Mouse (Mus musculus) cerebellum, adult 8-10 months (tissue): ENCODE measurements around the gene Sf3a3.
A peak's percentile ranks its signal among the peaks of the same experiment; 100 is the strongest.

Experiments used
- DNase-seq: peaks from one replicate; pipeline ENCODE4 v3.0.0; 2022

The Sf3a3 gene

DNA sequence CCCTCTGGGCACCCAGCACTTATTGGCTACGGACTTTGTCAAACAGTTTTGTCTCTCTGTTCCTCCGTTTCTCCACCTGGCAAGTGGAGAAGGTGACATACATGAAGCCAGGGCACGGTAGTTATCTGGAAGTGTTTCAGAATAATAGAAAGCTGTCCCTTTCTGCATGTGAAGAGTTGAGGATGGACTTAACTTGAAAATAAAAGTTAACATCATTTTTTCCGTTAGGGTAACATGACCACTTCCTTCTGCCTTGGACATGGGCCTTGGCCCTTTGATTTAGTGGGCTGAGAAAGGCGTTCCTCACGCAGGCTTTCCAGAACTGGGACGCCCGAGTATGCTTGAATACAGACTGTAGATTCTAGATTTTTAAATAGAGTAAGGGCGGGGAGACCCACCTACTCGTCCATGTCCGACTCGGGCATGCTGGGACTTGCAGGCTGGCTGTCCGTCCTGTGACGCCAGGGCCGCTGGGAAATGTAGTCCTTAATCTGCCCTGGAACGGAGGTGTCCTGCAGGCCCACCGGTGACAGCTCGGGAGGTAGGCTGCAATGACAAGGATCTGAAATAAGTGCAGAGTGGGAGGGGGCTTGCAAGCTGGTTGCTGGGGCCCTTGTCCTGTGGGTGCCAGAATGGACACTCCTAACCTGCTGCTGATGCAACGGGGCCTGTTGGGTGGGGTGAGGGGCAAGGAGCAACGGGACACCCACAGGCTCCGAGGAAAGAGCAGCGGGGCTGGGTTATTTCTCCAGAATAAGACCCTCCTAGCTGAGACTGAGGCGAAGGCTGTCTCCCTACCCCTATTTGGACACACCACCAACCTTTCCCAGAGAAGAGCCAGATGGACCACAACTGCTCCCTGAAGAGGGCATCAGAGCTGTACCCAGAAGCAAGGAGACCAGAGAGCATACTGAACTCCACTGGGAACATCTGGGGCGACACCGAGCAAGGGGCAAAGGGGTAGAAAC is 27.1 kb downstream of the Sf3a3 start, which contains the start of gene Inpp5b:
Gene Inpp5b (plus strand): TSS at position 475 of the 968 bp plus-strand sequence.
- peak; percentile 82 for DNase-seq

DNA sequence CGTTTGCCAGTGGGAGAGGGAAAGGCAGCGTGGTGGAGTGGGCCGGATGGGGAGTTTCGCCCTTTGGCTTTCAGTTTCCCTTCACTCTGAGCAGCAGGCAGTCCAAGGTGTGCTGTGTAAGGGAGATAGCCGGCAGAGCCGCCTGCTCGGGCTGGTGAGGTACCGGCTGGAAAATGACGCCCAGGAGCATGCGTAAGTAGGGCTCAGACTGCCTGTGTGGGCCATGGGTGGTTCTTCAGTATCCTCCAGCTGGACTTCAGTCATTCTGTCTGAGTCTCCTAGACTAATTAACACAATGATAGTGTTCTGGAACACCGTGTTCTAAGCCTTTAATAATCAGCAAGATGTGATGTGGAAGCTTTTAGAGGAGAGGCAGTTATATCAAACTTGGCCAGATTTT is 28.3 kb downstream of the Sf3a3 start:
- no peak for DNase-seq

DNA sequence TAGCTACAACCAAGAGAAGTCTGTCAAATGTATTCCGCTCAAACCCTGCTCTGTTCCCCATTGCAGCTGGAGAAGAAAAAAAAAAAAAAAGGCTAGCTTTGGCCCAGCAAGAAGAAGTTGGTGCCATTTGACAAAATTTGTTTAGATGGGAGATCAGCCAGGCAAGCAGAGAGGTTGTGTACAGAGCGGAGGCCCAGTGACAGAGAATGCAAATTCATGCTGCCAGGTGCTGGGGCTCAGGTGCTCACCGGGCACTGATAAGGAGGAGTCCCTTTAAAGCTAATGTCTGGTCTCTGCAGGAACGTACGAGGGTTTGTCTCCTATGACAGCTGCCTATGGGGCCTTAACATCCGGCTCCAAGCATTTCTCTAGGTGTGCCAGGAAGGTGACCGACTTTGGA is 32.0 kb downstream of the Sf3a3 start:
- DNase-seq = no peak

DNA sequence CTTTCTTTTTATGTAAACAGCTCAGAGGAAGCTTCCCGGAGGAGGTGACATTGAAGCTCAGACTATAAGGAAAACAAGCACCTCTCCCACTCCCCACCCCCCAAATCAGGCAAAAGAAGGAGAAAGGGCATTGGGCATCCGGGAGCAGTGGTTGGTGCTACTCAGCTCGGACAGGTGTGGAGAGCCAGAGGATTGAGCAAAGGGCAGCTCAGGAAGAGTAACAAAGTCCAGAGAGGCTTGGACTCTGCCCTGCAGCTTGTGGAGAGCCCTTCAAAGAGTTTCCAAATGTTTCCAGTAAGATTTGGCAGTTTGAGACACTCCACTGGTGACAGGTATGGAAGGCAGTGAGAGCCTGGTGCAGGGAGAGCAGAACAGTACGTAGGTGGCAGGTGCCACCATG is 33.3 kb downstream of the Sf3a3 start:
- no peak for DNase-seq

DNA sequence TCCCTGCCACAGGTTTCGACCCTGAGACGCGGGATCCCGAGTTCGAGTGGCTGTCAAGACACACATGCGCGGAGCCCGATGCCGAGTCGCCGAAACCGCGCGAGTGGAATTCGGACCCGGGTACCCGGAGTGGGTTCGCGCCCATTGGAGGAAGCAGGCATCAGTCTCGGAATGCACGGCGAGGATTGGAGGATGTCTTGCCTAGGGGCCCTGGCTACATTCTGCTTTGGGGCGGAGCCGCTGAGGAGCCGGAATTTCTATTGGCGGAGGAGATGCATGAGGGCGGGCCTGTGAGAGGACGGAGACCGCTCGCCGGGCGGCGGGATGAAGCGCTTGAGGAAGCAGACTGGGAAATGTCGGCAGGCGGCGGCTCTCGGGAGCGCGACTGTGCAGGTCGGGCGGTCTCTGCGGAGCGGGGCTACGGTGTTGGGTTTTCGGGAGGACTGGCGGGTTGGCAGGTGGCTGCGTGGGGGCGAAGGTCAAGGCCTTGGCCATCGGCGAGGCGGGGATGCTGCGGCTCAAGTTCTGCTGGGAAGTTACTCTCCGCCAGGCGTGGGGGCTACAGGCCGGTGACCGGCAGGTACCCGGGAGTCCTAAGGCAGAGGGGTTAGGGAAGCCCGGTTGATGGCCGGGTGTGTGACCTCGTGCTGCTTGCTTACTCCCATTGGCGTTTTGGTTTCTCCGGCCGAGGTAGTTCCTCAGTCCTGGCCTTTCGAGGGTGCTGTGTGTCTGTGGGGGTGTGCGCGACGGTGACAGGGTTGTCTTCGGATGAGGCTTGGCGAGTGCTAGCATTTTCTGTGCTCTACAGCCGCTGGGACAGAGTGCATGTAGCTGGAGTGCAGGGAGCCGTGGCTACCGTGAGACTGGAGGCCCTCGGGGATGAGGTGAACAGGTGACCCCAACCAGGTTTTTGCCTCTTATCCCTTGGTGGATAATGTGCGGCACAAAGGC is 37.0 kb downstream of the Sf3a3 start:
- peak; percentile 99 for DNase-seq

DNA sequence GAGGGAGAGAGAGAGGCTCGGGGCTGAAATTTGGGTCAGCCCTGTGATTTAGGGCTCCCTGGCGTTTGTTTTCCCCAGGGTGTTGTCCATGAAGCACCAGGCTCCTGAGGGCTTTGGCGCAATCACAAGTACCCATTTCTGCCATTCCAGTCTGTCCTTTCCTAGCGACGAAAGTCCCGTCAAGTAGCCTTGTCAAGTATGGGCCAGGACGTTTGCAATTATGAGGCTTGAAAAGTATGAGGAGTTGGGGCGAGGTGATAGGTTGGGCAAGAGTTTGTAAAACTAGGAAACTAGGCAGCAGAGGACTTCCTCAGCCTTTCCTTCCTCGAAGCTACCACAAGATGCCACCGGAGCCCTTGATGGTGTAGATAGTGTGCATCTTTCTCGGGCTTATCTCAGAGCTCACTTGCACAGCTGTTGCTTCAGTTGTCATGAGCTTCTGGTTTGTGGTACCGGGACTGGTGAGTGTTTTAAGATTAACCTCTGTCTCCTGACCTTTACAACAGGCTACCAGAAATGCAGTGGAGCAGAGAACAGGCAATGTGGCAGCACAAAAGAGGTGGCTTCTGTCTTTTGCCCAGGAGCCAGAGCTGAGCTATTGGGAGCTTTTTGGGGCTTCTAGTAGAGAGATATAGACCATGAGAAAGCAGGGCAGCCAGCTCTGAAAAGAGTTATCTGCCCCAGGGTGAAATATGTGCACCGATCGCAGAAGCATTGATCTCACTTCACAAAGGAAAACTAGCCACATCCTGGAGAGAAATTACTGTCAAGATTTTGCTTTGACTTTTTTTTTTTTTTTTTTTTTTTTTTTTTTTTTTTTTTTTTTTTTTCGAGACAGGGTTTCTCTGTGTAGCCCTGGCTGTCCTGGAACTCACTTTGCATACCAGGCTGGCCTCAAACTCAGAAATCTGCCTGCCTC is 38.0 kb downstream of the Sf3a3 start:
- no peak for DNase-seq

DNA sequence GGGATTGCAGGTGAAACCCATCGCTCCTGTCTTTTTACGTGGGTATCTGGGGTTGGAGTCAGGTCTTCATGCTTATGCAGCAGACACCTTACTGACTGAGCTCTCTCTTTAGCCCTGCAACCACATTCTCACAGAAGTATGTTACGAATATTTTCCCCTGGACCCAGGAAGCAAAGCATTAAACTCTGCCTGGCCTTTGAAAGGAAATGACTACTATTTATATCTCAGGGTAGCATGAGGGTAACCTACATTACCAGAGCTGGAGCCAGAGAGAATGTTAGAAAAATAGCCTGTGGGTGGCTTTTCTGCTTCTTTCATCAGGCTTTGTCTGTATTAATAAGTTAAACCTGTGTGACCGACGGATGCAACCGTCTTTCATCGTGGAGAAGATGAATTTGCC is 41.0 kb downstream of the Sf3a3 start:
- no peak for DNase-seq

DNA sequence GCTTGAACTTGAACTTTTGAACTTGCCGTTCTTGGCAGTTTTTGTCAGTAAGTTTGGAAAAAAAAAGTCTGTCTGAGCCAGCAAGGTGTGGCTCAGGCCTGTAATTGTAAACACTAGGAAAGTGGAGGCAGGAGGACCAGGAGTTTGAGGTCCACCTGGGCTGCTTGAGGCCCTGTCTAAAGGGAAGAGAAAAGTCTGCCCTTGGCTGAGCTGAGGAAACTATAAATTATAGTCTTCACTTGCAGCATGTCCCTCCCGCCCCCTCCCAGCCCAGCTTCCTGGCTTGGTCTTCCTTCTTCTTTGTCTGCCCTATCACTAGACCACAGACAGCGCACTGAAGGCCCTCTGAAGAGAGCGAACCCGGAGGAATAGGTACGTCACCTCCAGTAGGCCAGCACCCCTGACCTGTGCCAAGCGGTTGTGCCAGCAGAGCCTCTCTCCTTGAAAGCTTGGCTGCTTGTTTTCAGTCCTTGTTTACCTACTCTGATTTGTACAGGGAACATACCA is 44.8 kb downstream of the Sf3a3 start:
- no peak for DNase-seq

DNA sequence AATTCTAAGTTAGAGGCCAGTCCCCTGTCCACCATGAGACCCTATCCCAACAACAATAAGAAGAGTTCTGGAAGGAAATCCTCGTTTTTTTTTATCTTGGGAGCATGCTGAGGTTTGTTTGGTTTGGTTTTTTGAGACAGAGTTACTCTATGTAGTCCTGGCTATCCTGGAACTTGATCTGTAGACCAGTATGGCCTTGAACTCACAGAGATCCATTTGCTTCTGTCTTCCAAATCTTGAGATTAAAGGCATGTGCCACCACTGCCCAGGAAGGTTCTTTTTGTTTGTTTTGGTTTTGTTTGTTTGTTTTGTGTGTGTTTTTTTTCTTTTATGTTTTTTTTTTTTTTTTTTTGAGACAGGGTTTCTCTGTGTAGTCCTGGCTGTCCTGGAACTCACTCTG is 46.6 kb downstream of the Sf3a3 start:
- DNase-seq = no peak

DNA sequence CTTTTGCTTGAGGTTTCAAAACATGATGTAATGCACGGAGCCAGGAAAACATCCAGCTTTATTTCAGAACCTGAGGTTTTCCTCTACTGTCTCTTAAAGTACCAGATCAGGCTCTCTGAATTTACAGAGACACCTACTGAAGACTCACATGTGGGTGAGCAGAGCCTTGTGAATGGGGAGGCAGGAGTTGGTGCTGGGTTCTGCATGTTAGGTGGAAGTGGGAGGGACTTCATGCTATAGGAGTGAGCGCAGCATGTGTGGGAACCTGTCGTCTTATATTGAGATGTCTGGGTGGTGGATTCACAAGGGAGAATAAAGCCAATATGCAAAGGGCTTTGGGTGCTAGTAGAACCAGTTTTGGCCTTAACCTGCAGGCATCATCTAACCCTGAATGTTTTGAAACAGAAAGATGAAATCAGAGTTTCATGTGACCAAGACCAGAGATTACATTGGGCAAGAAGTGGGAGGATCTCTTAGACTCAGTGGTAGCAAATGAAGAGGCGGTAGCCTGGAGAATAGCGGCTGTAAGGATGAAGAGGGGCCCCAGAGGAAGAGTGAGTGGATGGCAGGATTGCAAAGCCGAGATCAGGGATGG is 48.4 kb downstream of the Sf3a3 start:
- DNase-seq = no peak

DNA sequence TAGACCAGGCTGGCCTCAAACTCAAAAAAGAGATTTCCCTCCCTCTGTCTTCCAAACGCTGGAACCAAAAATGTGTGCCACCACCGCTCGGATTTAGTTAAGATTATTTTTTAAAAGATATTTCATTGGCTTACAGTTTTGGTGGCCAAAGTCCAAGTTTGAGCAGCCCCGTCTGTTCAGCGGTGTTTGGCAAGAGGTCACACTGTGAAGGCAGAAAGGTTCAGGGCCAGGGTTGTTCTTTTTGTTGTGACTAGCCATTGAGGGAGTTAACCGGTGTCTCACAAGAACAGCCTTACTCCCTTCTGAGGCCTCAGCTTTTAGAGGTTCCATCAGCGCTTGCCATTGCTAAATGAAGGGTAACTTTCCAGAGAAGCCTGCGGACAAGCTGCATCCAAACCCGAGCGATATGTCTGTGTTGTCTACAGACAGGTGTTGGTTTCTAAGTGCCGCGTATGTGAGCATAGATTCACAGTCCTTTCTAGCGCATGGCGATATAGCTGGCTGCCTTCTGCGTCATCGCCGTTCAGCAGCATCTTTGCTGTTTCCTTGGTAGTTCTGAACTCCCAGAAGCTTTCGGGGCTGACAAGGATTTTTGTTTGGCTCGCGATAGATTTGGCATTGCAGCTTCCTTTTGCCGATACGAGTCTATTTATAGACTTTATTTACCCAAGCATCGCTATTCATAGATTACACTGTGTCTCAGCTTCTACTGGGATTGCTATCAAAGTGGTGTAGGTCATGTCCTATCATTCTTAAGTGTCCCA is 51.4 kb downstream of the Sf3a3 start:
- no peak for DNase-seq

DNA sequence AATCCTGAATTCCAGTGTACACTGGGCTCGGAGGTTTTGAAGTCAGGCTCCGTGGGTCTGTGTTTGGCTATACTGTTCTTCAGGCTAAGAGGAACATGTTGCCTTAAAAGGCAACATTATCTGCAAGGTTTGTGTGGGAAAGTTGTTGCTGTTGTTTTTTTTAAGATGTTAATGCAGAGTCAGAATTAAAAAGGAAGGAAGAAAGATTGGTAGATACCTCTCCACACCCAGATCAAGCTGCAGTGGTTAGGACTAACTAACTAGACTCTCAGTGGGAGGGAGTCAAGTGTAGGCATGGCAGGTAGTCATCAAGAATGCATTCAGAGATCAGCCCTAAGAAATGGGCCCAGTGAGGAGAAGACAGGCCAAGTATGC is 52.0 kb downstream of the Sf3a3 start:
- no peak for DNase-seq

DNA sequence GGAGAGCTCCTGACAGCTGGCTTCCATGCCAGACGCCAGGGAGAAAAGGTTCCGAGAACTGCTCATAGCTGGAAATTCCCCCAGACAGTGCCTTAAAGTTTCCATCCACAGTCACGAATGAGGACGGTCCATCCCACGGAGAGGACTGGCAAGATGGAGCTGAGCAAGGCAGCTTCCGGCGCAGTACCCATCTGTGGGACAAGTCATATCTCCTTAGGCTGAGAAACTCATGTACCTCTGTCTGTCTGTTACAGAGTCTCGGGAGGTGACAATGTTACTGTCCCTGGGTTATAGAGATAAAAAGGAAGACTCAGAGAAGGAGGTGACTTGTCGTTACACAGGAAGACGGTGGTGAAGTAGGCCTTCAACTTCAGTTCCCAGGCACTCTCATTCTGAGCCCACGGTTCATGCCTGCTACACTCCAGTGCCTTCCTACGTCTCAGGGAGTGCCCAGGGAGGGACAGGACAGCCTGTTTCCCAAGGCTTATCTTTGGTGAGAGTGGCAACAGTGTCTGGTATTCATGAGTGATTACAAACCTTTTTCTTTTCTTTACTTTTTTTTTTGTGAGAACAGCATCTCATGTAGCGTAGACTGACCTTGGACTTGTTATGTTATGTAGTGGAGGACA is 54.5 kb downstream of the Sf3a3 start:
- no peak for DNase-seq

DNA sequence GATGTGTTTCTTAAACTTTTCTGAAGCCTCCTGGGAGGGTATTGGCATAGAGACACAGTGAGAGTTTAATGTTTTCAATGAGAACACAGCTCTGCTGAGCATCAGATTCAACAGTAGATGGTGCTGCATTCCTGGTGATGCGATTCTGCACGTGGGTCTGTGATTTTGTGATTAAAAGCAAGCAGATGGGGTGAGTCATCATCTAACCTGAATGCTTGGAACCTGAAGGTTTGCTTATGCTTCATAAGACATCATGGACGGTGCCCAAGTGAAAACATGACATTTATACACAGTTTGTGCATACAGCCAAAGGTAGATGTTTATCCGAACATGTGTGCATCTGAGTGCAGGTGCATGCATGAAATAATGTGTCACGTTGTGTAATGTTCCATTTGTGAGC is 56.0 kb downstream of the Sf3a3 start:
- DNase-seq = peak; percentile 57

DNA sequence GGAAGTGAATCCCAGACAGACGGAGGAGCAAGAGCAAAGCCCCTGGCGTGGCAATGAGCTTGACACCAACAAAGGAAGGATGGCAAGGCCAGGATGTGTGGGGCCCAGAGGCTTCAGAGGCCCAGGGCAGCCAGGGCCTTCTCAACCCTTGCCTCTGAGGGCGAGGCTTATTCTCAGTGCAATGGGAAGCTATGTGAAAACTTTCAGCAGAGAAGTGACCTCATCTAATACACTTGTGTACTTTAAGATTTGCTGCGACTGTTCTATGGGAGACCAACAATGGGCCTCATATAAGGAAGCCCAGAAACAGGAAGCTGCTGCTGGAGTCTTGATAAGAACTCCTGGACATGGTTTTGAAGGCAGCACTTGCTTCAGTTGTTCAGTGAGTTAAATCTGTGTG is 57.5 kb downstream of the Sf3a3 start:
- no peak for DNase-seq

DNA sequence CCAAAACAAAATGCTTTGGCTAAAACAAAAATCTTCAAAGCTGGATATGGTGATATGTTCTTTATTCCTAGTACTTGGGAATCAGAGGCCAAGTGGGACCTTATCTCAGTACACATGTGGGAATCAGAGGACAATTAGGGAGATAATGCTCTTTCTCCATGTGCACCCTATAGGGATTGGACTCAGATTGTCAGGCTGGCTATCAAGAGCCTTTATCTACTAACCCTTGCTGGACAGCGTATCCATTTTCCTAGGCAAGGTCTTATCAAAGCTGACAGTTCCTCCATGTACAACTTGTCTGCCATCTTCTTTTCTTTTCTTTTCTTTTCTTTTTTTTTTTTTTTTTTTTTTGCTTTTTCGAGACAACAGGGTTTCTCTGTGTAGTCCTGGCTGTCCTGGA is 58.9 kb downstream of the Sf3a3 start:
- no peak for DNase-seq

DNA sequence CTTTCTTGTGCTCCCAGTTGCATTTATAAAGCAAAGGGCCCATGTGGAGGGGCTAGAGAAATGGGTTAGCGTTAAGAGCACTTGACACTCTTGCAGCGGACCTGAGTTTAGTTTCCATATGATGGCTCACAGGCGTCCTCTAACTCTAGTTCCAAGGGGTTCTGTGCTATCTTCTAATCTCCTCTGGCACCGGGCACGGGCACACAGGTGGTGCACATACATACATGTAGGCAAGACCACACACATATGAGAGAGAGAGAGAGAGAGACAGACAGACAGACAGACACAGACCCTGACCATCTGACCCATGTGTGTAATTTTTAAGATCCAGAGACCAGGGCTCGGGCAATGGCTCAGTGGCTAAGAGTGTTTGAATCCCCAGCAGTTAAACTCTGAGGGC is 59.4 kb downstream of the Sf3a3 start:
- DNase-seq = no peak

DNA sequence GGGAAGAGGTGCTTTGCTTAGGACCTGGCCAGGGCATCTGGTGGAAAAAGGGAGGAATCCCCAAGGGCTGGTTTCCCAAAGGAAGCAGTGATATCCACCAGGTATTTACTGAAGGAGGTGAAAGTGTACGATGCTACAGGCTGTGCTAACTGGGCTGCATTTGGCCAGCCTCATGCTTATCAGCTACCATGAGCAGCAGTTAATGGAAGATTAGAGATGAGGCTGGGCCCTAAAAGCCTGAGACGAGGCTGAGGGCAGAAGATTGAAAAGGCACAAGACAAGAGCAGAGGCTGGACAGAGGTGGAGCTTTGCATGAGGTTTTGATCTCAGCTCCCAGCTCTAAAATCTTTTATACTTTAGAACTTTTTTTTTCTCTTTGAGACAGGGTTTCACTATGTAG is 59.9 kb downstream of the Sf3a3 start:
- no peak for DNase-seq

DNA sequence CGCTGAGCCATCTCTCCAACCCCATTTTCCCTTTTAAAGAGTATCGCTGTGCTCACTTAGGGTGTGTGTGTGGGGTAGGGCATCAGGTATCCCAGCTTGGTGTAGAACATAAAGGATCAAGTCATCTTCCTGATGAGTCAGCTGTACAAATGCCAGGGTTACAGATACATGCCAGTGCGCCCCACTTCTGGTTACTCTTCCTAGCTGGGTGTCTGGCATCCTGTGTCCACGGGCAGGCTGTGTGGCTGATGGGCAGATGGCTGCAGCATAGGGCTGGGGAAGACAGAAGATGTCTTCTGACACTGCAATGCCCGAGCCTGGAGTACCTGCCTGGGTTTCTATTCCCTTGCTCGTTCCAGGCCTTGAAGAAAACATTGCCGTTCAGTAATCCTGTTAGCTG is 66.8 kb downstream of the Sf3a3 start:
- peak; percentile 52 for DNase-seq
